Mouse (Mus musculus): Measurements from ENCODE around the gene Gm3839. TPM values are rescaled to one million over a fixed set of nuclear protein-coding genes. Genes with fewer than 3 reads are reported as not detected.

Gm3839 gene
- not detected for total RNA-seq (2023)

GRCm38 (mm10) chr14:11356626-11357025, at the start of gene Gm3839:
Gm3839 (minus strand) TSS chr14:11356726.

Other genes with a start within 250 kb of the Gm3839 start
- 1 to 10 TPM; 6.6 to 7.9 TPM for gene Fhit, start 194.7 kb downstream of the Gm3839 start, total RNA-seq (2023)
- not detected for gene Ptprg, start 196.8 kb upstream of the Gm3839 start, total RNA-seq (2023)

All from T-cell, adult 66 days (primary cell).